Mouse (Mus musculus): Measurements from ENCODE around the gene Olfr1362. TPM values are rescaled to one million over a fixed set of nuclear protein-coding genes. Genes with fewer than 3 reads are reported as not detected.

Olfr1362 gene
- not detected for total RNA-seq (2021)
- long read RNA-seq: 0 reads

GRCm38 (mm10) chr13:21613922-21614321 is at the start of gene Olfr1362:
TSS of gene Olfr1362 (minus strand) at chr13:21614022.
- no peak for DNase-seq (ENCODE audit: low spot score in 2 of 2)

DNA sequence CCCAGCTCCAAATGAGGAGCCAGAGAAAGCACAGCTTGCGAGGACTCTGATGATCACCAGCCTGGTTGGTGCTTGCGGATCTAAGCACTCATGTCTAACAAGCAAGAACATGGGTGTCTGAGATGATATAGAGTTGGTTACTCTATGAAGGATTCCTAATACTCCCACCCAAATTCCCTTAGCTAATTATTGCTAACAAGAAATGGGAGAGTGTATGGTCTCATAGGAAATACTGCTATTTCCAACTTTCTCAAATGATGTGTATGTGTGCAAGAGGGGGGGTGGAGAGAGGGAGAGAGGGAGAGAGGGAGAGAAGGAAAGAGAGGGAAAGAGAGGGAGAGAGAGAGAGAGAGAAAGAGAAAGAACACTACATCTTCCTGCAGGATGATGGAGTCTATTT is 49.5 kb upstream of the Olfr1362 start, which contains the start of gene Olfr1361:
Gene Olfr1361 (minus strand): TSS at position 101 of the 400 bp plus-strand sequence.
- no peak for DNase-seq (ENCODE audit: low spot score in 2 of 2)

GRCm38 (mm10) chr13:21642418-21642817 is 28.6 kb upstream of the Olfr1362 start, which contains the start of gene Olfr11:
TSS of gene Olfr11 (minus strand) at chr13:21642518.
- DNase-seq (ENCODE audit: low spot score in 2 of 2): no peak

DNA sequence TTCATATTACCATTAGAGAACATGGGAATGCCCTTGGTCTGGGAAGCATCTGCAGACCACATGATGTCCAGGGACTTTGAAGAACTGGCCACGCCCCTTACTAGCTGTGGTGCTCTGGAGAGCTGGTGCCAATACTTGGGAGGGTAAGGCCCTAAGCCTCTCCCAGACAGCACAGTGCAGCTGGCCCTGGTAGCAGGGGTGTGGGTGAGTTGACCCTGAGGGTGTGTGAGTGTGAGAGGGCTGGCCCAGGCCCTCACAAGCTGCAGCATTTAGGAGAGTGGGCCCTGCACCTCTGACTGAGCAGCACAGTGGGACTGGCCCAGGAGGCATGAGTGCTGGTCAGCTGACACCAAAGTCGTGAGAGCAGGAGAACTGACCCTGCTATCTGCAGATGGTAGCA is 22.2 kb downstream of the Olfr1362 start:
- DNase-seq (ENCODE audit: low spot score in 2 of 2): no peak

DNA sequence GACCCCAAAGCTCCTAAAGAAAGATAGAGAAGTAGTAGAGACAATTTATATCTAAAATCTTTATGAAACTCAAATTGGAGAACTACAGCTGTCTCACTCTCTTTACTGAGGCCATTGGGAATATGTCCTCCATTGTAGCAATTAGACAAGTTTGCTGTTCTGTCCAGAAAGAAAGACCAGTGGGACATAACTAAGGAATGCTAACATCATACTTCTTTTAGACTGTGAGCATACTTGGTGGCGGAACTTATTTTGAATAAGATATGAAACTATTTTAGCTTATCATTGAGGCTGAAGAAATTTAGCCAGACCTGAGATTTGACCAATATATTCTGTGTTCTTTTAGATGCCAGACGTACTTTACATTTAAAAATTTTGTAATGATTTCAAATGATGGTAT is 32.2 kb downstream of the Olfr1362 start, which contains the start of gene Olfr1364:
Gene Olfr1364 (minus strand): TSS at position 101 of the 400 bp plus-strand sequence.
- DNase-seq (ENCODE audit: low spot score in 2 of 2): no peak

Other genes with a start within 250 kb of the Olfr1362 start
- 10 to 100 TPM; 36.9 to 41.3 TPM for gene Zkscan3, start 211.3 kb downstream of the Olfr1362 start, total RNA-seq (2021)
- 1 to 10 TPM; 1.1 to 1.6 TPM for gene Pgbd1, start 173.0 kb downstream of the Olfr1362 start, total RNA-seq (2021)
- gene Zscan26, start 160.3 kb downstream of the Olfr1362 start, total RNA-seq (2021): 10 to 100 TPM; 54.4 to 55.9 TPM
- gene Nkapl, start 145.5 kb downstream of the Olfr1362 start, total RNA-seq (2021): under 1 TPM; 0.57 to 0.96 TPM
- gene Zkscan4, start 135.1 kb downstream of the Olfr1362 start, total RNA-seq (2021): 1 to 10 TPM; 5.9 to 6.6 TPM
- gene Gm10065, start 134.6 kb downstream of the Olfr1362 start, total RNA-seq (2021): not detected
- gene AK157302, start 118.8 kb downstream of the Olfr1362 start, total RNA-seq (2021): 10 to 100 TPM; 20.5 to 23.0 TPM
- 10 to 100 TPM; 56.7 to 70.9 TPM for gene Gm11273, start 112.6 kb downstream of the Olfr1362 start, total RNA-seq (2021)
- gene Zkscan8, start 82.9 kb downstream of the Olfr1362 start, total RNA-seq (2021): 10 to 100 TPM; 16.8 to 18.7 TPM
- not detected for gene Olfr1366, start 71.2 kb downstream of the Olfr1362 start, total RNA-seq (2021)
- not detected for gene Olfr1535, start 54.1 kb downstream of the Olfr1362 start, total RNA-seq (2021)
- not detected for gene Olfr1364, start 32.3 kb downstream of the Olfr1362 start, total RNA-seq (2021)
- not detected for gene Olfr11, start 28.5 kb upstream of the Olfr1362 start, total RNA-seq (2021)
- gene Olfr1361, start 49.4 kb upstream of the Olfr1362 start, total RNA-seq (2021): not detected
- not detected for gene Olfr1360, start 63.4 kb upstream of the Olfr1362 start, total RNA-seq (2021)
- gene Olfr1359, start 84.1 kb upstream of the Olfr1362 start, total RNA-seq (2021): not detected
- 10 to 100 TPM; 27.6 to 36.7 TPM for gene Hist1h2bl, start 102.1 kb upstream of the Olfr1362 start, total RNA-seq (2021)
- gene Hist1h2ai, start 102.4 kb upstream of the Olfr1362 start, total RNA-seq (2021): 10 to 100 TPM in 1 of 2 experiments, 1 to 10 TPM in 1; 8.2 to 48.5 TPM
- 10 to 100 TPM; 48.4 to 55.7 TPM for gene Hist1h3h, start 103.6 kb upstream of the Olfr1362 start, total RNA-seq (2021)
- gene Hist1h2bm, start 108.0 kb upstream of the Olfr1362 start, total RNA-seq (2021): 1 to 10 TPM; 2.9 to 3.3 TPM
- 10 to 100 TPM; 14.8 to 23.1 TPM for gene Hist1h4j, start 121.0 kb upstream of the Olfr1362 start, total RNA-seq (2021)
- 100 to 1,000 TPM; 282 to 318 TPM for gene Hist1h4k, start 136.5 kb upstream of the Olfr1362 start, total RNA-seq (2021)
- 10 to 100 TPM; 11.8 to 15.2 TPM for gene Hist1h2ak, start 139.8 kb upstream of the Olfr1362 start, total RNA-seq (2021)
- 1 to 10 TPM; 2.7 to 6.6 TPM for gene Hist1h2bn, start 140.1 kb upstream of the Olfr1362 start, total RNA-seq (2021)
- gene Hist1h1b, start 166.6 kb upstream of the Olfr1362 start, total RNA-seq (2021): 1 to 10 TPM; 4.4 to 4.9 TPM
- gene Hist1h3i, start 169.3 kb upstream of the Olfr1362 start, total RNA-seq (2021): 10 to 100 TPM; 45.5 to 56.3 TPM
- gene Hist1h2an, start 173.2 kb upstream of the Olfr1362 start, total RNA-seq (2021): not detected
- 1 to 10 TPM; 4.7 to 5.9 TPM for gene Hist1h2bp, start 173.4 kb upstream of the Olfr1362 start, total RNA-seq (2021)
- gene Hist1h2bq, start 196.2 kb upstream of the Olfr1362 start, total RNA-seq (2021): 10 to 100 TPM; 36.0 to 39.2 TPM
- gene Hist1h2ao, start 196.4 kb upstream of the Olfr1362 start, total RNA-seq (2021): 10 to 100 TPM; 10.7 to 27.7 TPM
- gene Hist1h4m, start 197.7 kb upstream of the Olfr1362 start, total RNA-seq (2021): 100 to 1,000 TPM; 262 to 266 TPM
- gene Hist1h4n, start 218.2 kb upstream of the Olfr1362 start, total RNA-seq (2021): 10 to 100 TPM; 39.3 to 58.5 TPM
- gene Hist1h2ap, start 219.5 kb upstream of the Olfr1362 start, total RNA-seq (2021): 10 to 100 TPM in 1 of 2 experiments, not detected in 1; 24.8 TPM
- 10 to 100 TPM; 36.0 to 38.4 TPM for gene Hist1h2br, start 219.7 kb upstream of the Olfr1362 start, total RNA-seq (2021)

All from layer of hippocampus, adult 18-20 months (tissue).